Mouse (Mus musculus) embryonic facial prominence, embryonic 11.5 days (tissue): ENCODE measurements around the gene Tmed1. TPM values are rescaled to one million over a fixed set of nuclear protein-coding genes. Genes with fewer than 3 reads are reported as not detected.
"Not testable (repeated sequence)": the region's sequence is repeated elsewhere in the genome, so short reads cannot be mapped to it uniquely, and the experiment has no call there.

Experiments
- ATAC-seq: fragments of 200-750 bp; cut with Nextera tagmentation; replicated peaks from 2 replicates; pipeline ENCODE4 v1.8.0; 2017; ENCODE audit warnings: low read depth; ENCODE audit not compliant: insufficient number of reproducible peaks, low FRiP score, low TSS enrichment
- DNase-seq: peaks from one replicate; pipeline ENCODE4 v3.0.0-alpha.2; 2015; ENCODE audit warnings: low spot score
- H3K27ac ChIP-seq: fragments of 300-500 bp; sonication (generic); replicated peaks from 2 replicates; pipeline ENCODE4 v1.5.1; 2014; ENCODE audit warnings: mild to moderate bottlenecking, low read depth, low read length, control low read depth
- H3K27me3 ChIP-seq: fragments of 300-500 bp; sonication (generic); 2 replicates; pipeline ENCODE4 v1.6.1; 2014; ENCODE audit warnings: mild to moderate bottlenecking, low read length, moderate library complexity, mixed read lengths; ENCODE audit not compliant: control insufficient read depth, insufficient read depth
- H3K36me3 ChIP-seq: fragments of 300-500 bp; sonication (generic); replicated peaks from 2 replicates; pipeline ENCODE4 v1.6.1; 2014; ENCODE audit warnings: low read depth, mild to moderate bottlenecking, low read length, moderate library complexity, mixed read lengths; ENCODE audit not compliant: control insufficient read depth, insufficient read depth
- H3K4me1 ChIP-seq: fragments of 300-500 bp; sonication (generic); 2 replicates; pipeline ENCODE4 v1.6.1; 2014; ENCODE audit warnings: low read length, mixed read lengths; ENCODE audit not compliant: control insufficient read depth, insufficient read depth
- H3K4me2 ChIP-seq: fragments of 300-500 bp; sonication (generic); 2 replicates; pipeline ENCODE4 v1.6.1; 2014; ENCODE audit warnings: low read depth, mild to moderate bottlenecking, control low read depth, low read length, moderate library complexity
- H3K4me3 ChIP-seq: fragments of 300-500 bp; sonication (generic); 2 replicates; pipeline ENCODE4 v1.5.1; 2014; ENCODE audit warnings: low read depth, low read length, control low read depth
- H3K9ac ChIP-seq: fragments of 300-500 bp; sonication (generic); replicated peaks from 2 replicates; pipeline ENCODE4 v1.6.1; 2014; ENCODE audit warnings: mild to moderate bottlenecking, control low read depth, low read length
- H3K9me3 ChIP-seq: fragments of 300-500 bp; sonication (generic); replicated peaks from 2 replicates; pipeline ENCODE4 v1.6.1; 2016; ENCODE audit warnings: mild to moderate bottlenecking, low read length, inconsistent platforms, mixed read lengths; ENCODE audit not compliant: control insufficient read depth
- WGBS: fragments of 180-500 bp; shearing (Covaris S2); extraction: QIAGEN DNeasy Blood & Tissue Kit; methylation state at CpG from one replicate; pipeline ENCODE4 v1.1.7; 2014; 5-methylcytosine and 5-hydroxymethylcytosine counted together
- polyA plus RNA-seq: library from polyadenylated mRNA; unstranded; fragments of >200 nt; fragmentation: Nextera tagmentation; extraction: Ambion mirVana; gene quantifications from 2 replicates; pipeline ENCODE4 v1.2.1, GENCODE M21; 2014

Tmed1 gene
- polyA plus RNA-seq, 1 experiment from 2014 or later, result 81.3 TPM

GRCm38 (mm10) chr9:21551049-21551448 is 41.0 kb upstream of the Tmed1 start:
- Histone ChIP-seq H3K9me3 (no peaks in the 10 kb centered on the region), H3K27me3 (no peaks in the 10 kb centered on the region), H3K4me2 (no peak overlapping the region), H3K4me3 (no peak overlapping the region), H3K27ac (no peak overlapping the region), H3K4me1 (no peaks in the 10 kb centered on the region), H3K9ac (no peak overlapping the region), H3K36me3 (no peaks in the 10 kb centered on the region)
- WGBS, result 98% methylated on average over 2 of the region's 2 CpGs
- DNase-seq, result no peak
- no peak for ATAC-seq

DNA sequence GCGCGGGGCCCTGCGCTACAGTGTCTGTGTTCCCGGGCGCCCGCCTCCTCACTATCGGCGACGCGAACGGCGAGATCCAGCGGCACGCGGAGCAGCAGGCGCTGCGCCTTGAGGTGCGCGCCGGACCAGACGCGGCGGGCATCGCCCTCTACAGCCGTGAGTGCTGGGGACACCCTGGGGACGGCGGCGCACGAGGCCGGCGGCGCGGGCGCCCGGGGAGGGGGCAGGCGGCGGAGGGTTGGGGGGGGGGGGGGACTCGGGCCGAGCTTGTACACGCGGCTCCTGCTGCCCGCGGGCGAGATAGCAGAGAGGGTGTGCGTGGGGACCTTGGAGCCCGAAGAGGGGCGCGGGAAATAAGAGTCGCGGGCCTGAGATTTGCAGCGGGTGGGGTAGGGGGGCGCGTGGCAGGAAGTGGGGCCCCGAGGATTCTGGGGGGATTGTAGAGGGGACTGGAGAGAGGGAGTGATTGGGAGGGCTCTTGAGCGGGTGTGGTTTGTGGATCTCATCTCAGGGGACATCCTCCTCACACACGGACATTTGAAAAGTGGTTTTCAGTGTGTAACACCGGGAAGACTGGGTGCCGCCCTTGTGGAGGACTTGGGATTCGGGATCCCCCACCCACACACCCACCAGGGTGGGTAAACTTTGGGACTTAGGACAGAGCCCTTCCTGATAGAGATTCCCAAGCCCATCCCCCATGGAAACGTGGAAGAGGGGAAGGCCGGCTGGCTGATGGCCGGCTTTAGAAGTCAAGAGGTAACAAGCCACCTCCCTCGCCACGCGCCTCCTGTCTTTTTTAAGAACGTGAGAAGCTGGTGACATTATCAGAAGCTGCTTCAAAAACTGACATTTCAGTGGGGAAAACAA is 37.3 kb upstream of the Tmed1 start:
- peak; percentile 61 for DNase-seq
- Histone ChIP-seq H3K4me1 (no peaks in the 10 kb centered on the region), H3K9ac (peak overlapping the region; percentile 98), H3K4me3 (peak overlapping the region; percentile 79), H3K27me3 (no peaks in the 10 kb centered on the region), H3K4me2 (peak overlapping the region; percentile 58), H3K27ac (peak overlapping the region; percentile 96), H3K9me3 (no peaks in the 10 kb centered on the region), H3K36me3 (no peaks in the 10 kb centered on the region)
- under 1% methylated on average over 59 of the region's 66 CpGs for WGBS
- peak; percentile 7 for ATAC-seq

DNA sequence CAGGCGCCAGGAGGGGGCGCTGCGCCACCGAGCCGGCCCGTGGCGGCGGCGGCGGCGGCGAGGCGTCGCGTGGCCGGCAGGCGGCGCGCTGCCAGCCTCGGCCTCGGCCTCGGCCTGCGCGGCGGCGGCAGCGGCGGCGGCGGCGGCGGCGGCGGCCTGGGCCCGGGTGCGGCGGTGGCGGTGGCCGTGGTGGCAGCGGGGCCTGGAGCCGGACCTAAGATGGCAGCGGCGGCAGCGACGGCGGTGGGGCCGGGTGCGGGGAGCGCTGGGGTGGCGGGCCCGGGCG is 36.7 kb upstream of the Tmed1 start, which contains the start of gene Carm1:
Carm1 (plus strand) TSS at position 106 of the 286 bp plus-strand sequence.
- ATAC-seq (no peak), DNase-seq (no peak)
- H3K36me3 ChIP-seq, result no peaks in the 10 kb centered on the region
- peak within 1 kb of the TSS; percentile 58 for H3K4me2 ChIP-seq
- H3K9me3 ChIP-seq, result no peaks in the 10 kb centered on the region
- H3K27ac ChIP-seq, result peak within 1 kb of the TSS; percentile 96
- peak within 1 kb of the TSS; percentile 79 for H3K4me3 ChIP-seq
- H3K27me3 ChIP-seq, result no peaks in the 10 kb centered on the region
- WGBS, result under 1% methylated on average over 25 of the region's 52 CpGs
- peak within 1 kb of the TSS; percentile 98 for H3K9ac ChIP-seq
- H3K4me1 ChIP-seq, result no peaks in the 10 kb centered on the region

DNA sequence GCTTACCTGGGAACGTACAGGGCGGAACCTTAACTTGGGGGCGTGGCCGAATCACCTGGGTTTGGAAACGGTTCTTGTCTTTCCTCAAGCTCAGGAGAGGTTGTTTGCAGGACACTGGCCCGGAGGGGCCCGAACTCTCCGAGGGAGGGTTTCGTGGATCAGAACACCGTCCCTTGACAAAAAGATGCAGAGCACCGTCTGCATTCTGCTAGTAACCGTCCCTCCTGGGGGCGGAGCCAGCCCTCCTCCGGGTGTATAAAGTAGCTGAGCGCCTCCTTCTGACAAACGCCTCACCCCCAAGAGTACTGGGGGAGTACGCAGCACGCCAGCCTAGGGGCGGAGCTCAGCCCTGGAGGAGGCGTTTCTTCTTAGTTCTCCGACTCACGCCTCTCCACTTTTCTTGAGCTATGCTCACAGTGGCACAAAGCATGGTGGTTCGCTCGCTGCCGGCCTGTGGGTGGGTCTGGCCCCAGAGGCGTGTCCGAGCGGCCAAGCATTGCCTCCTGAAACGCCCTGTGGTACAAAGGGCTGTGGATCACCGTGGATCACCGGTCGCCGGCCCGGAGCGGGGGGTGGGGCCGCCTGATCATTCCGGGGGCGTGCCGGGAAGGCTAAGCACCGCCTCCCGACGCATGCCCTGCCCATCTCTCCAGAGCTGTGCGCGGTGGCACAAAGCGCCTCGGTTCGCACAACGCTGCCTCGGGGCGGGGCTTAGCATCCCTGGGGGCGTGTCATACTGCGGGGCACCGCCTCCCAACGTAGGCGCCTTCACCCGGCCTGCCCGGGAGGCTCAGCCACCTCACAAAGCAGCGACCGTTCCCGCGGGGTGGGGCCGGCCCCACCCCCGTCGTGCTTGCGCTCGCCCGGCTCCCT is 36.1 kb upstream of the Tmed1 start:
- no peaks in the 10 kb centered on the region for H3K4me1 ChIP-seq
- H3K4me2 ChIP-seq, result peak overlapping the region; percentile 57
- H3K27ac ChIP-seq, result peak overlapping the region; percentile 91
- H3K4me3 ChIP-seq, result peak overlapping the region; percentile 79
- H3K36me3 ChIP-seq, result no peaks in the 10 kb centered on the region
- peak overlapping the region; percentile 64 for H3K9ac ChIP-seq
- DNase-seq (peak; percentile 100), ATAC-seq (peak; percentile 92)
- no peaks in the 10 kb centered on the region for H3K27me3 ChIP-seq
- WGBS, result under 1% methylated on average over 66 of the region's 67 CpGs
- no peaks in the 10 kb centered on the region for H3K9me3 ChIP-seq

GRCm38 (mm10) chr9:21545351-21545915 is 35.4 kb upstream of the Tmed1 start:
- ATAC-seq (peak; percentile 83), DNase-seq (peak; percentile 89)
- 5% methylated on average over 9 of the region's 9 CpGs for WGBS
- H3K27ac ChIP-seq, result peak overlapping the region; percentile 91
- H3K4me2 ChIP-seq, result peak overlapping the region; percentile 57
- no peaks in the 10 kb centered on the region for H3K27me3 ChIP-seq
- H3K9me3 ChIP-seq, result no peaks in the 10 kb centered on the region
- peak overlapping the region; percentile 64 for H3K9ac ChIP-seq
- no peaks in the 10 kb centered on the region for H3K36me3 ChIP-seq
- H3K4me3 ChIP-seq, result peak overlapping the region; percentile 79
- no peaks in the 10 kb centered on the region for H3K4me1 ChIP-seq

- not testable (repeated sequence) for H3K9ac ChIP-seq, H3K27me3 ChIP-seq, H3K4me3 ChIP-seq, H3K4me1 ChIP-seq, H3K4me2 ChIP-seq, H3K36me3 ChIP-seq, H3K27ac ChIP-seq, H3K9me3 ChIP-seq, ATAC-seq, DNase-seq
- WGBS, result 93% methylated on average over 2 of the region's 2 CpGs
Observed at GRCm38 (mm10) chr9:21542001-21542400, 31.9 kb upstream of the Tmed1 start.

DNA sequence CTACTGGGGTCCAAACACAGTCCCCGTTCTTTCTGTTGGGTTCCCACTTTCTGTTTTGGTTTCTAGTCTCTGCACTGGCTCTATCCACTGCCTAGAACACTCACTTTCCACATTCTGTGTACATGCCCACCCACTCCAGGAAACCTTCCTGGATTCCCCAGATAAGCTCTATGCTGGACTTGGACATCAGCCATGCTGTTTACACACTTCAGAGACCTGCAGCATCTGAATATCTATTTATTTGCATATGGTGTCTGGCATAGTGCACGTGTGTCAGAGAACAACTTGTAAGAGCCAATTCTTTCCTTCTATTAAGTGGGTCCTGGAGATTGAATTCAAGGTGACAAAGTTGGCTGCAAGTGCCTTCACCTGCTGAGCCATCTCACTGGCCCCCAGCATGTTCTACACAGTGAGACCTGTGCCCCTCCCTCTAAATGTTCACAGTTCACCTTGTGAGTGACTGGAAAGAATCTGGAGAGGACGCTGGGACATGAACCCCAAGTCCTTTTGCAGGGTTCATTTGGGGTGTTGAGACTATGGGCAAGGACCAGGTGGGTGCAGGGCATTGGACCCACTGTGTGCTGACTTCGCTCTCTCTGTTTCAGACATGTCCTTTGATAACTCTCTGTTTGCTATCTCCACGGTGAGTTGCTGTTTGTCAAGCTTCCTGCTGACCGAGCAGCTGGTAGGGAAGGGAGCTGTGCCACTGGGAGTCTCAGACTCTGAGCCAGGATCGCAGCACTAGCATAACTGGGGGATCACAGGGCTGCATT is 30.1 kb upstream of the Tmed1 start:
- no peak for ATAC-seq
- Histone ChIP-seq H3K4me1 (no peaks in the 10 kb centered on the region), H3K4me2 (no peak overlapping the region), H3K27ac (no peak overlapping the region), H3K27me3 (no peaks in the 10 kb centered on the region), H3K9ac (no peak overlapping the region), H3K9me3 (no peaks in the 10 kb centered on the region), H3K36me3 (no peaks in the 10 kb centered on the region), H3K4me3 (no peak overlapping the region)
- WGBS, result 81% methylated on average over 7 of the region's 7 CpGs
- no peak for DNase-seq
